Mouse (Mus musculus): ENCODE results near the gene Rnf39. TPM values are rescaled to one million over a fixed set of nuclear protein-coding genes. Genes with fewer than 3 reads are reported as not detected.
"Not testable (repeated sequence)": the region's sequence is repeated elsewhere in the genome, so short reads cannot be mapped to it uniquely, and the experiment has no call there.

Rnf39 gene
- total RNA-seq, 2 experiments from 2014 or later, result not detected

DNA sequence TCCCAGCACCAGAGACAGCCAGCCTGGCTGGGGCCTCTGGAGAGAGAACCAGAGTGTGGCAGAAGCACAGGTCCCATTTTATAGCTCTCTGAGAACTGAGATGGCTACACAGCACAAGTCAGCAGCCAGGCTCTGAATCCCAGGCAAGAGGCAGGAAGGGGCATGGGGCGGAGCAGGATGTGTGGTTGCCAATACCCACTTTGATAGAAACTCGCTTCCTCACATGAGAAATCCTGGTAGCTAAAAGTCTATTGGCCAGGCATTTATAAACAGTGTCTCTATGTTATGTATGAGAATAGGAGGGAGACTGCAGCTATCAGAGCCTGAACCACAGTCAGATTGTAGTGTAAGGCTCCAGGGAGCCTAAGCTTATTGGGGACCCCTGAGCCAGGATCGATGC lies 30.1 kb downstream of the Rnf39 start:
- ATAC-seq (replicated peaks; ENCODE audit: low FRiP score, low TSS enrichment, poor library complexity, severe bottlenecking), result no peak

DNA sequence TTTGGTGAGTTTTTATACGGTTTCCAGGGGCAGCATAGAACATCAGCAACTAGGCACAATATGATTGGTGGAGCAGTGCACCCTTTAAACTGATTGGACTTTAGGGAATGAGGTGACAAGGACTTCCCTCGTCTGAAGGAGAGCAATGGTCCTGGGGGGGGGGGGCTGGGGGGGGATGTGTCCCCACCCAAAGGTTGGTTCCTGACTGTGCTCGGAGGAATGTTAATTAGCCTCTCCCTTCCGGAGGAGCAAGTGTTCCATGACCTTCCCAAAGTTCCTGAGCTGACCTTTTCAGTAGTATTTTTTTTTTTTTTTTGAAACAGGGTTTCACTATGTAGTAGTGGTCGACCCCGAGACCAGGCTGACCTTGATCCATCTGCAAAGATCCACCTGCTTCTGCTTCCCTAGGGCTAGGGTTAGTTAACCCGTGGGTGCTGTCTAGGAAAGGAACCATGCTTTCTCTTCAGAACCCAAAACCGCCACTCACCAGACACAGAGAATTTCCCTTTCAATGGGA lies 30.6 kb downstream of the Rnf39 start:
- ATAC-seq (replicated peaks; ENCODE audit: low FRiP score, low TSS enrichment, poor library complexity, severe bottlenecking), result no peak

DNA sequence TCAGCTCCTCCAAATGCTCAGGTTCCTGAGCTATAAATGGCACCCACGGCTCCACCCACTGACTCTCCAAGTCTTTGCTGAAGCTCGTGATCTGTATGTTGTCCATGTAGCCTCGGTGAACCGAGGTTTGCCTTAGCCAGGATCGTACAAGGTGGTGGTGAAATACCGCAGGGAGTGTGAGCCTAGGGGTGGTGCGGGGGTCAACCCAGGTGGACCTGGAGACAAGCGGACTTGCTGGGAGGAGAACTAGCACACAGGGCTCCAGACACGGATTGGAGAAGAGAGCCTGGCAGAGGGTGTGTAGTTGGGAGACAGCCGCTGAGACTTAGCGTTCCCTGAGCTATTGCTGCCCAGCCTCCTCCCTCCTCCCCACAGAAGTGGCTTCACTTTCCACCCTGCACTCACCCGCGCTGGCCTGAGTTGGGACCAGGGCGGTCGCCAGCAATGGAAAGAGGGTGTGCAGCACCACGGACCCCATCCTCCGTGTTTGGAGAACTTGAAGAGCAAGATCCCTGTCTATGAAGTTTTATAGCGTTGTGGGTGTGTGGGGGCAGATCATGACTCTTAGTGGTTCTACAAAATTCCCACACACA lies 38.6 kb downstream of the Rnf39 start, which contains the start of gene 2410137M14Rik:
Gene 2410137M14Rik, minus strand, starts transcription at position 17 of the 593 bp plus-strand sequence.
- ATAC-seq (replicated peaks; ENCODE audit: low FRiP score, low TSS enrichment, poor library complexity, severe bottlenecking), result no peak

DNA sequence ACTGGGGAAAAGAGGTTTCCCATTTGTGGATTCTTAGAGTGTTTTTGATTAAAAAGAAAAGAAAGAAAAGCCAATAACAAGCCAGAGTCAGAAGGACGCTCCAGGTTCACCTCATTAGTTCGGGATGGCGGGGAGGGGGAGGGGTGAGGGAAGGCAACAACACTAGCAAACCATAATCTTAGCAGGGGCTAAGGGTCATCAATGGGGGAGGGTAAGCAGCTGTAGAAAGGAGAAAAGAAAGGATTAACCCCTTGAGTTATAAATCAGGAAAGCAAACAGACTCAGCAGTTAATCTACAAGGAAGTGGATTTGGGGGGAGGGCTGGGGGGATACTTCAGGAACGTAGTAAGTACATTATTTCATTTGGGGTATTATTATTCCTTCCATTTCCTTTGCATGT lies 39.1 kb downstream of the Rnf39 start:
- ATAC-seq (replicated peaks; ENCODE audit: low FRiP score, low TSS enrichment, poor library complexity, severe bottlenecking), result no peak

DNA sequence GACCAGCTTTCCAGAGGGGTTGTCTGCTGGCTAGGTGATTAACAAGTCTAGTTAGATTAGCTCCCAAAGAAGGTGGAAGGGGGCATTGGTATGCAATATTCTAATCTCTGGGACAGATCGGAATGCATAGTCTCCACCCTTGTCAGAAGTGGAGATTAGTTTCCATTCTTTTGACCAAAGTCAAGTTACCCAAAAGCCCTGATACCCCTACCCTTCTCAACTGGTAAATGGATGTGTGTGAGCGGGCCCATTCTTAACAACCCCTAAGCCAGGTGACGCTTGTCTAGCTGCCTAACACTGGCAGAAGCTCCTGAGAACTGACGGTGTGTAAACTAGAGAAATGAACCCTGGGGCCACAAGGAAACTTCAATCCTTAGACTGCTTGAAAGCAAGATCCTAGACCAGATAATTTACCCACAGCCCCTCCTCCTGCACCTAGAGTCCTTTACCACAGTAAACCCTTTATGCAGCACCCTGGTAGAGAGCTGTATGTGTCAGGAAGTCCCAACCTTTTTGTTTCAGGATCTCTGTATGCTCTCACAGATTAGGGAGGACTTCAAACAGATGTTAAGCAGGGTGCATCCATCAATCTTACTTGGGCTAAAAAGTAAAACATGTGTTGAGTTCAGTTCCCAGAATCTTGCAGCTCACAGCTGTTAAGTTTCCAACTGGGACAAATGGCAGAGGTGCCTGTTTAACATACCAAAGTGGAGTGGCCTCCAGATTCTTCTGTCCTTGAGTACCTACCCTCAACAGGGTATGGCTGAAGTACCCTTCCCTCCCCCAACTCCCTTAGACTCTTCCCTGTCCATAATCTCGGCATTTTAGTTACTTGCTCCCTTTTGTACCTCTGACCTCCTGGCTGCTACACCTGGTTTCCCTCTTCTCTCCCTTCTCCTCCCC lies 39.8 kb downstream of the Rnf39 start:
- no peak for ATAC-seq (replicated peaks; ENCODE audit: low FRiP score, low TSS enrichment, poor library complexity, severe bottlenecking)

DNA sequence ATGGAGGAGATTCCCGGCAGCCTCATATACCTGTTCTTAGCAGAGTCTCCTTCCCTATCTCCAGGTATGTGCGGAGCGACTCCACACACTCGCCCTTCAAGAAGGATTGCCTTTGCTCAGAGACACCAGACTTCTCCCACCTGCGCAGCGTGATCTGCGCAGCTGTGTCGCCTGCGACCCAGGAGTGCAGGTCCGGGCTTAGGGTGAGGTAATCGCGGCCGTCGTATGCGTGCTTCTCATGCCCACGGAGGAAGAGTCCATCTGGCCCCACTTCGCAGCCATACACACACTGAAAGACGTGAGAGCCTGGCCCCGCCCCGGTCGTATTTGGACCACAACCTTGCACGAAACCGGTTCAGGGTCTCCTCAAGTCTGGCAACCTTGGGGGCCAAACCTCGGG lies 45.8 kb downstream of the Rnf39 start:
- ATAC-seq (replicated peaks; ENCODE audit: low FRiP score, low TSS enrichment, poor library complexity, severe bottlenecking), result no peak

DNA sequence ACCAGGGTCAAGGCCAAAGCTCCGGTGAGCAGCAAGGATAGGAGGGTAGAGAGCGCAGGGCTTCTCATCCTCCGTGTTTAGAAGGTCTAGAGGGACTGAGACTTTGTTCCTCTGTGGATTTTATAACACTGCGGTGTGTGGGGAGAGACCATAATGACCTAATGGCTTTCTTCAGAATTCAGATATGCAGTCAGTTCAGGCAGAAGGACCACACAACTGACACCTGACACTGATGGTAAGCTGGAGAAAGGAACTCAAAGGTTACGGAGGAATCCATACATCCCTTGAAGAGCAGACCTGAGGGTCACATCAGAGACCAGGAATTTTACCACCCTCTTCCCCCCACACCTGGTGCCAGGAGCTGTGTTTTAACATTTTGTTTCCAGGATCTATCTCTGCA lies 46.7 kb downstream of the Rnf39 start, which contains the start of gene H2-M5:
Gene H2-M5, minus strand, starts transcription at position 101 of the 400 bp plus-strand sequence.
- ATAC-seq (replicated peaks; ENCODE audit: low FRiP score, low TSS enrichment, poor library complexity, severe bottlenecking), result no peak

DNA sequence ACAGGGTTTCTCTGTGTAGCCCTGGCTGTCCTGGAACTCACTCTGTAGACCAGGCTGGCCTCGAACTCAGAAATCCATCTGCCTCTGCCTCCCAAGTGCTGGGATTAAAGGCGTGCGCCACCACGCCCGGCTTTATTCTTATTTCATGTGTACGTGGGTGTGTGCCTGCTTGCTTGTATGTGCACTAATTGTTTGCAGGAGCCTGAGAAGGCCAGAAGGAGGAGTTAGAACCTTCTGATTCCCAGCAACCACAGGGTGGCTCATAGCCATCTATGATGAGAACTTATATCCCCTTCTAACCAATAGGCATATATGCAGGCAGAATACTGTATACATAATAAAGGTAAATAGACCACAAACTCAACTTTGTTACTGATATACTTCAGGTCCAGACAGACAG lies 47.9 kb downstream of the Rnf39 start:
- ATAC-seq (replicated peaks; ENCODE audit: low FRiP score, low TSS enrichment, poor library complexity, severe bottlenecking), result not testable (repeated sequence)

DNA sequence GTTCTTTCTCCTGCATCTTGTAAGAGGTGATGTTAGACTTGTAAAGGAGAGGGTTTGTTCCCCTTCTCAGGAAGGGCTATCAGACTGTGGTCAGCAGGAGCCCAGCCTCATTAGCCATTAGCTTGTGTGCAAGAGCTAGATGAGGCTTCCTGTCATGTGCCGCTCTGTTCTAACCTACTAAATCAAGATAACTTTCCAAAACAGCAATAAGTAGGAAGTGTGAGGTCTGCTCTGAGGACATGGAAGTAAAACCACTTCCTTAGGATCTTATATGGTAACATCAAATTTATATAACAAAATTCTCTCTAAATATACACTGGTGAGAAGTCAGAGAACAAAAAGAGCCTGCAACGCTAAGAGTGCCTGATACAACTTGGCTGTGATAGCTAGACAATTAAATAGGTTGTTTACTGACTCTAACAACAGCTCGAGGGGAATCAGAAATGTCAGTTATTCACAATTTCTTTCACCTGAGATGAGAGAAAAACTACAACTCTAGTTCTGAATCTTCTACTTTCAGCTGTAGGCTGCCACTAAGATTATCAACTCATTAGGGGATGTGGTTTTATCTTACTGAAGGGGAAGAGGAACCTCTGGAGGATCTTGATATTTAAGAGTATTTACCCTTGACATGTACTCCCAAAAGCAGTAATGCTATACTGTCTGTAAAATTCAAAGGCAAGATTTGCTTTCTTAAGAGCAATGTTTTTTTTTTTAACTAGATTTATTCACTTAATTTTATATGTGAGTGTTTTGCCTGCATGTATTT lies 49.8 kb downstream of the Rnf39 start:
- peak; percentile 56; the same call in 1 of the 2 replicates for ATAC-seq (replicated peaks; ENCODE audit: low FRiP score, low TSS enrichment, poor library complexity, severe bottlenecking)

DNA sequence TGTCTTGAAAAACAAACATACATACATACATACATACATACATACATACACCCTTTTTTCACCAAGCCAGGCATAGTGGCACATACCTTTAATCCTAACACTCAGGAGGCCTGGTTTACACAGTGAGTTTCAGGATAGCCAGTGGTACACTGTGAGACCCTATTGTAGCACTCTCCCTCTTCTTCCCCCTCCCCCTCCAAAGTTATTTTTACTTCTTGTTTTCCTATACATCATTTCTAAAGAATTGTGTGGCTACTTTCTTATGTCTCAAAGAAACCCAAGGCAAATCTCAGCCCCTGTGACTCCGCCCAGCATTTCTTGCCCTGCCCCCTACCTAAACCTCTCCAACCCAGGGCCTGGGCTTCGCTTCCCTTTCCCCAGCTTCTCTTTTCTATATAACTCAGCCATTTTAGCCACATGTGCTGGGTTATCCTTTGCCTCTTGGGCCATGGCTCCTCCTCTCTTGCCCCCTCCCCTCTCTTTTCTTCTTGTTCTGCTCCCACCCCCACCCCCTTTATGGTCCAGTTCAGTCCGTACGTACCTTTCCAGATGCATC lies 51.1 kb downstream of the Rnf39 start:
- no peak for ATAC-seq (replicated peaks; ENCODE audit: low FRiP score, low TSS enrichment, poor library complexity, severe bottlenecking)

DNA sequence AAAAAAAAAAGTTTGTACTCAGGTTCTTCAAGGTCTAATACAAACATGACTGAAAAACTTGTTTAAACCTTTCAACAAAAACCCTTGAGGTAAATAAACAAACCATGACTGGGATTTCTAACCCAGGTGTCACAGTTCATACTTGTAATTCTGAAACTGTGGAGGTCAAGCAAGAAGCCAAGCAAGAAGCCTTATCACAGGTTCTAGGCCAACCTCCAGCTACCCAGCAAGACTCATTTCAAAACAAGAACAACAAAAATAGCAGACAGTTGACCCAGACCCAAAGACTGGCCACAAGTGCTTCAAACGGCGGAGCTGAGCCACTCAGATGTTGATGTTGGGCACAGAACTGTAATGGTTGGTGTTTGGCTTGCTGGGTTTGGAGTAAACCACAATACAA lies 51.8 kb downstream of the Rnf39 start:
- ATAC-seq (replicated peaks; ENCODE audit: low FRiP score, low TSS enrichment, poor library complexity, severe bottlenecking), result no peak

DNA sequence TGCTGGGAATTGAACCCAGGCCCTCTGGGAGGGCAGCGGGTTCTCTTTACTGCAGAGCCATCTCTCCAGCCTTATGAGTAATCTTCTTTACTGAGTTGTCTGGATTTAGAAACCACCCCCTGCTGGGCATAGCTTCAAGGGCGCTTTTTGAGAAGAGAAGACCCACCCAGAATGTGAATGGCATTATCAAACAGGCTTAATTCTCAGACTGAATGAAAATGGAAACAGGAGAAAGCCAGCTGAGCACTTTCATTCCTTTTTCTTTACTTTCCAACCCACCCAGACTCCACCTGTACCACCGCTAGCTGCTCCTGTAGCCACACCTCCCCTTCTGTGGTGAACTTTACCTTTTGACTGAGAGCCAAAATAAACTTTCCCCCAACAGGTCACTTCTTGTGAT lies 52.7 kb downstream of the Rnf39 start:
- ATAC-seq (replicated peaks; ENCODE audit: low FRiP score, low TSS enrichment, poor library complexity, severe bottlenecking), result no peak

DNA sequence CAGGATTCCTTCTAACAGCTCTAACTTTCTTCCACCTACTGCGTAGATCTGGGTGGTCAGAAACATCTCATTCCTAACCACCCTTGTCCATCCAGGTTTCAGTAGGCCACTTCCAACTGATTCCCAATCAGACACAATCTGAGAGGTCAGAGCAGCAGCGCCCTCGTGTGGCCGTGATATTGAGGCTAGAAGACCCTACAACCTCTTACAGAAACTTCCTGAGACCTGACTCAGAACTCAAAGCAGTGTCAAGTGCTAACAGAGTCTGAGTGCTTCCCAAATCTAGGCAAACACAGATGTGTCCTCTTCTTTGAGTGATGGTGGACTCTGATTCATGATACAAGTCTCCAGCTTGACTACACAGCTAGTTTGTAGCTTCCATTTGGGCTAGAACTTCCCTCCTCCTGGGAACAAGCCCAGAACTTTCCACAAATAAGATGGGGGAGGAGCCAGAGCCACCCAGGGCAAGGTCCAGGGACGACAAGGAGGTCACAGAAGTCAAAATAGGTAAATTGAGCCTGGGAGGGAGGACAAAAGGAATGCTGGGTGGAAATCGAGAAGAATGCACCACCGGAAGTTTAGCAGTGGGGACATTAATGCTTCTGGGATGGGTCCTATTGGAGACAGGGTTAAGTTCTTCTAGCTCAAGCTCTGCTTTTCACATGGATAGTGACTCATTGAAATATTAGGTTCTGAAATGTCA lies 54.5 kb downstream of the Rnf39 start:
- ATAC-seq (replicated peaks; ENCODE audit: low FRiP score, low TSS enrichment, poor library complexity, severe bottlenecking), result no peak; the same call in 1 of the 2 replicates

Other genes starting within 250 kb of the Rnf39 start
- gene H2-M10.5, start 170.0 kb upstream of the Rnf39 start, total RNA-seq (2014; fragmentation: Nextera tagmentation), result not detected in 2 replicates
- gene H2-M10.5, start 170.0 kb upstream of the Rnf39 start, total RNA-seq (2017), result not detected in 2 replicates
- not detected in 2 replicates for gene H2-M10.6, start 130.7 kb upstream of the Rnf39 start, total RNA-seq (2014; fragmentation: Nextera tagmentation)
- gene H2-M10.6, start 130.7 kb upstream of the Rnf39 start, total RNA-seq (2017), result not detected in 2 replicates
- 13.0 and 13.6 TPM in 2 replicates for gene Trim26, start 105.8 kb upstream of the Rnf39 start, total RNA-seq (2014; fragmentation: Nextera tagmentation)
- 7.7 and 9.3 TPM in 2 replicates for gene Trim26, start 105.8 kb upstream of the Rnf39 start, total RNA-seq (2017)
- not detected in 2 replicates for gene Trim15, start 75.7 kb upstream of the Rnf39 start, total RNA-seq (2014; fragmentation: Nextera tagmentation)
- gene Trim15, start 75.7 kb upstream of the Rnf39 start, total RNA-seq (2017), result not detected in 2 replicates
- gene Trim10, start 73.3 kb upstream of the Rnf39 start, total RNA-seq (2014; fragmentation: Nextera tagmentation), result 7.5 and 9.6 TPM in 2 replicates
- 13.8 and 24.1 TPM in 2 replicates for gene Trim10, start 73.3 kb upstream of the Rnf39 start, total RNA-seq (2017)
- gene Trim40, start 52.8 kb upstream of the Rnf39 start, total RNA-seq (2014; fragmentation: Nextera tagmentation), result not detected in 2 replicates
- gene Trim40, start 52.8 kb upstream of the Rnf39 start, total RNA-seq (2017), result not detected in 2 replicates
- gene Trim31, start 44.8 kb upstream of the Rnf39 start, total RNA-seq (2014; fragmentation: Nextera tagmentation), result not detected in 2 replicates
- not detected in 2 replicates for gene Trim31, start 44.8 kb upstream of the Rnf39 start, total RNA-seq (2017)
- gene Ppp1r11, start 8.8 kb downstream of the Rnf39 start, total RNA-seq (2014; fragmentation: Nextera tagmentation), result 61.5 and 88.0 TPM in 2 replicates
- 53.8 and 72.8 TPM in 2 replicates for gene Ppp1r11, start 8.8 kb downstream of the Rnf39 start, total RNA-seq (2017)
- gene Znrd1, start 15.6 kb downstream of the Rnf39 start, total RNA-seq (2014; fragmentation: Nextera tagmentation), result 47.7 and 94.1 TPM in 2 replicates
- 17.7 and 35.3 TPM in 2 replicates for gene Znrd1, start 15.6 kb downstream of the Rnf39 start, total RNA-seq (2017)
- gene Znrd1as, start 15.7 kb downstream of the Rnf39 start, total RNA-seq (2014; fragmentation: Nextera tagmentation), result 1.4 and 13.1 TPM in 2 replicates
- gene Znrd1as, start 15.7 kb downstream of the Rnf39 start, total RNA-seq (2017), result 11.4 and 23.7 TPM in 2 replicates
- not detected in 2 replicates for gene 2410137M14Rik, start 38.3 kb downstream of the Rnf39 start, total RNA-seq (2014; fragmentation: Nextera tagmentation)
- not detected in 2 replicates for gene 2410137M14Rik, start 38.3 kb downstream of the Rnf39 start, total RNA-seq (2017)
- gene H2-M5, start 46.6 kb downstream of the Rnf39 start, total RNA-seq (2014; fragmentation: Nextera tagmentation), result not detected in 2 replicates
- gene H2-M5, start 46.6 kb downstream of the Rnf39 start, total RNA-seq (2017), result not detected in 2 replicates
- 0.87 TPM in 1 of 2 replicates, not detected in the other for gene Zfp57, start 58.2 kb downstream of the Rnf39 start, total RNA-seq (2014; fragmentation: Nextera tagmentation)
- 0.08 TPM in 1 of 2 replicates, not detected in the other for gene Zfp57, start 58.2 kb downstream of the Rnf39 start, total RNA-seq (2017)
- gene Mog, start 80.5 kb downstream of the Rnf39 start, total RNA-seq (2014; fragmentation: Nextera tagmentation), result not detected in 2 replicates
- gene Mog, start 80.5 kb downstream of the Rnf39 start, total RNA-seq (2017), result not detected in 2 replicates
- 9.1 and 11.1 TPM in 2 replicates for gene Gabbr1, start 103.0 kb downstream of the Rnf39 start, total RNA-seq (2014; fragmentation: Nextera tagmentation)
- gene Gabbr1, start 103.0 kb downstream of the Rnf39 start, total RNA-seq (2017), result 0.91 and 0.99 TPM in 2 replicates
- not detected in 2 replicates for gene Olfr90, start 145.6 kb downstream of the Rnf39 start, total RNA-seq (2014; fragmentation: Nextera tagmentation)
- gene Olfr90, start 145.6 kb downstream of the Rnf39 start, total RNA-seq (2017), result not detected in 2 replicates
- not detected in 2 replicates for gene Olfr91, start 155.4 kb downstream of the Rnf39 start, total RNA-seq (2014; fragmentation: Nextera tagmentation)
- not detected in 2 replicates for gene Olfr91, start 155.4 kb downstream of the Rnf39 start, total RNA-seq (2017)
- not detected in 2 replicates for gene Olfr92, start 177.2 kb downstream of the Rnf39 start, total RNA-seq (2014; fragmentation: Nextera tagmentation)
- gene Olfr92, start 177.2 kb downstream of the Rnf39 start, total RNA-seq (2017), result not detected in 2 replicates
- gene Olfr93, start 218.6 kb downstream of the Rnf39 start, total RNA-seq (2014; fragmentation: Nextera tagmentation), result not detected in 2 replicates
- gene Olfr93, start 218.6 kb downstream of the Rnf39 start, total RNA-seq (2017), result not detected in 2 replicates